Mouse (Mus musculus) embryonic stem cell, embryonic (primary cell): ENCODE data around the gene Dnm3.

ENCODE experiments used
- CTCF ChIA-PET, 4 experiments: fragments of 300-600 bp in 2 of 4; fragments of 350-600 bp in 2 of 4; sonication (Branson Sonifier 250); formaldehyde crosslinking; loops; one replicate each; lab custom pipeline; 2022; ENCODE audit warnings: inconsistent platforms in 2 of 4; lab: Charles Lee
- POLR2A ChIA-PET, 4 experiments: fragments of 300-600 bp in 2 of 4; fragments of 350-600 bp in 2 of 4; sonication (Branson Sonifier 250); formaldehyde crosslinking; loops; one replicate each; lab custom pipeline; 2022; ENCODE audit warnings: antibody characterized with exemption in 4 of 4, inconsistent platforms in 1 of 4; lab: Charles Lee

The Dnm3 gene

DNA sequence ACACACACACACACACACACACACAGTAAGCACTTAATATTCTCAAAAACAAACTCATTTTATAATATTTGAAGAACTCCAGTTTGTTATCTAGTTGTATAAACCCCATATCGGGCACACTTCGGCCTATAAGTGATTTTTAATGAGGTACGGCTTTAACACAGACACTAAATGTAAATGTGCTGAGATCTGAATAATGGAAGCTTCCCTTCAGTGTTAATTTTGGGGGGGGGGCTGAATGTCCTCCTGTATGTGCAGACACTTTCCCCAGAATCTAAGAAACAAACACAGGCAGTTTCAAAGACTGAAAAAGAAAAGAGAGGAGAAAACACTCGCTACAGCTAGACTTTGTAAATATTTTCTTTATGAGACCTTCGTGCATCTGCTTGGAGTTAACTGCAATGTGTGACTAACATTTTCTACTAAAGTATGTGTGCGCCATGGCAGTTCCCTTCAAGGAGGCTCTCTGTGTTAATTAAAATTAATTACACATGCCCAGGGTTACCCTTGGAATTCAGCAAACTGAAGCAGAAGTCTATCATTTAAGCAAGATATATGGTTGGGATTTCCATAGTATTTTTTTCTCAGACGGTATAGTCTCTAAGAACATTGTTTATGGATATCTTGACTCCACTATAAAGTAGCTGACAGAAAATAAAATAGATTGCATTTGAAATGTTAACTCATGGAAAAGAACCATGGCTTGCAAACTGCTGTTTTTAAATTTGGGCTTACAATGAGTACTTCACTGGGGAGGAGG lies 356.2 kb downstream of the Dnm3 start:
- ChIA-PET CTCF (no interaction called here), POLR2A (no interaction called here)

DNA sequence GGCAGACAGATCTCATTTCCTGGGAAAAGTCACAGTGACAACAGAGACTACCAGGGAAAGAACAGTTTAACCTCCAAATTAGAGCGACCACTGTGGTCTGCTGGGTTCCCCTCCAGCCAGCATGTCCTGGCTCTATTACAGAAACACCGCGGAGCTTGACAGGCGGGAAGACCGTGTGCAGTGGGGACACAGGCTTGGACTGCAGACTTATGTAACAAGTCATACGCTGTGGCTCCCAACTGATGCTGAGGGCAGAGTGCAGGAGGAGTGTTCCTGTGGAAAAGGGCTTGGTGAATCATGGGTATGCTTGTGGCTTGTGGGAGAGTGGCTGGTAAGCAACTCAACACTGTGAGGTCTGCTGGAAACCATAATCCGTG lies 368.4 kb downstream of the Dnm3 start:
- CTCF ChIA-PET = no interaction called here
- POLR2A ChIA-PET = interaction anchor here in 1 of 4 experiments (0.5 kb wide), 1 partner anchor 36 kb away, joined by 10 read pairs; no protein-coding TSS in a partner anchor

DNA sequence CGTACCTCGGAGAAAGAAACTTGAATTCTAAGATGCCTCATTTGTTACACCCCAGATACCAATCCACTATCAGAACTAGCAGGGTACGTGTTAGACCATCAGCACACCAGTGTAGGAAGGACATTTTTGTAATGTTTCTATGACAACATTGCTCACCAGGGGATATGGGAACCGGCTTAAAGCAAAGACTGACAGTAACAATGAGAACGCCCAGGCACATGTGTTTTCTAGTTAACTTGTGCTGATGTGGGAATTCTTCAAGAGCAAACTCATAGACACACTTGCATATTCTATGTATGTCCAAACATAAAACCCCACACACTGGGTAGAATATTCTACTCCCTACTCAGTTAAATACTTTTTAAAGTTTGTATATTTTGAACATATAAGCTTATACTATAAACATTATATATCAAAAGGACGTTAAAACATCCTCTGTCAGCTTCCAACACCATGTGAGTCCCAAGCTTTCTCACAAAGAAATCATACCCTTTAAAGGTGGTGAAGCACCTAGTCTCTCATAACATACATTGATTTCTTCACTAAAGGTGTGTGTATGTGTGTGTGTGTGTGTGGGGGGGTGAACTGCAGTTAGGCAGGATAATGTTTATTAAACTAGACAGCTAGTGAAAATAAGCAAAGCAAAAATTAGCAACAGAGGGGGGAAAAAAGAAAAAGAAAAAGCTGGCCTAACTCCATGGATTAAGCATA lies 369.0 kb downstream of the Dnm3 start:
- ChIA-PET POLR2A (interaction anchor here in 1 of 4 experiments (0.5 kb wide), 1 partner anchor 37 kb away, joined by 10 read pairs; no protein-coding TSS in a partner anchor), CTCF (no interaction called here)

GRCm38 (mm10) chr1:162108181-162108671 lies 369.6 kb downstream of the Dnm3 start:
- ChIA-PET CTCF (no interaction called here), POLR2A (no interaction called here)

- POLR2A ChIA-PET = no interaction called here
- CTCF ChIA-PET = interaction anchor here in 1 of 4 experiments (0.5 kb wide), 1 partner anchor 227 kb away, joined by 3 read pairs; no protein-coding TSS in a partner anchor
These were observed 370.7 kb downstream of the Dnm3 start for GRCm38 (mm10) chr1:162107011-162107606.

DNA sequence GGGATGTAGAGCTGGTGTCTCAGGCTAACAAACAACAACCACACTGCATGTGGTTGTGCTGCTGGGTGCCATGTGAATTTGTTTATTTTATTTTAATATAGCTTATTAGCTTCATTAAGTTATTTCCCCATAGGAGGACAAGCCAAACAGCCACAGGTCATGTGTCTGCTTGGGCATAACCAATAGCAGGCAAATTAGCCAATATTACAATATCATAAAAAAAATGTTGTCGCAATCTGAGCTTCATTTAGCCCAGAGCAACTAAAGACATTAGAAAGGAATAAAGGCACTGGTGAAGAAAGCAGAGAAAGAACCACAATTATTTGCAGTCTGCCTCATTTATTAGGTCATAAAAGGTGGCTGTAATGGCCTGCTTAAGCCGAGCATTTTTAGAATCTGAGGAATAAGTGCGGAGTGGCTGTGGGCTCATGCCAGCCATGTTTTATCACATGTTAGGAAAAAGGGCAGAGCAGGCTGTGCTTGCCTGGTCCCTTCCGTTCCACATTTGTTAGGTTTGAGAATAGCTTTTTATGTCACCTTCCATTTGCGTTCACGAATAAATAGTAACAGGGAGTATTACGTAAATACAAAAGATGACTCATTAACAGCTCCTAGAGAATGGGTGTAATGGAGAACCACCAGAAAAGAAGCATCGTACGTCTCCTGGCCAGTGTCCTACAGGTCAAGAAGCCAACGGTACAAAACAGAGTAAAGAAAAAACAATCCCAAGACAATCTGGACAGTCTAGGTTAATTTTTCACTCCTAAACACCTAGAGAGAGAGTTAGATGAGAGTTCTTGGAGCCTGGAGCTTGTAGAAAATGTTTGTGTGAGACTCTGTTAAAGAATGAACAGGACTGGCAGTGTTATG lies 376.6 kb downstream of the Dnm3 start:
- CTCF ChIA-PET = no interaction called here
- POLR2A ChIA-PET = no interaction called here

- CTCF ChIA-PET = no interaction called here
- POLR2A ChIA-PET = no interaction called here
These were observed 377.6 kb downstream of the Dnm3 start for GRCm38 (mm10) chr1:162100033-162100820.

- POLR2A ChIA-PET = no interaction called here
- CTCF ChIA-PET = no interaction called here
These were observed 378.6 kb downstream of the Dnm3 start for GRCm38 (mm10) chr1:162099203-162099602.

DNA sequence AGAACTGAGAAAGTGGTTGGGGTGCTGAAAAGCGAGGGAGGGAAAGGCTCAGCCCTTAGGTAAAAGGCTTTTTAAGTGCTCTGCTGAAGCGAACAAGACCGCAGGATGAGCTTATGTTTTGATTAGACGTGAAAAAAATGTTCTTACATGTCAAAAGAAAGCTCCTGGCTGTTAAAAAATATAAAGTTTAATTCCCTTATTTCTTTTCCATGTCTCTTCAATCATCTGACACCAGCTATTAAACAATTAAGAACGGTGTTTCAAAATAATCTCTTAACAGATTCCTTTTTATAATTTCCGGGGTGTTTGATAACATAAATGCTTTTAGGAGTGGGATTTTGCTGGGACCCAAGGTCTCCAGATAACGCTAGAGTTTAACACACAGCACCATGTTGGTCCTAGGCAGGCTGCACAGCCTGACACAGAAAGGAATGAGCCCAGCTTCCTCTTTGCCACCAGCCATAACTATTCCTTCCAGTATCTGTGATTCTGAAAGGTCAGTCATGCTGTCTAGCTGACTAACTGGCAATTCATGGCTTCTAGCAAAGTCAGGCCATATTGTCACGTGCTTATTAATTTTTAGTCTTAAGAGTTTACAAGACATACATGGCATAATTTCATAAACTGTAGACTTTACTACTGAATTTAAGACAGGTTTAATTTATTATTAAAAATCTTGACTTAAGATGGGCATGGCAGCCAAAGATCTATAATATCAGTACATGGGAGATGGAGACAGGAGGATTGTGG lies 383.1 kb downstream of the Dnm3 start:
- CTCF ChIA-PET = no interaction called here
- POLR2A ChIA-PET = interaction anchor here in 1 of 4 experiments (0.9 kb wide), 1 partner anchor 132 kb away, joined by 3 read pairs; no protein-coding TSS in a partner anchor

DNA sequence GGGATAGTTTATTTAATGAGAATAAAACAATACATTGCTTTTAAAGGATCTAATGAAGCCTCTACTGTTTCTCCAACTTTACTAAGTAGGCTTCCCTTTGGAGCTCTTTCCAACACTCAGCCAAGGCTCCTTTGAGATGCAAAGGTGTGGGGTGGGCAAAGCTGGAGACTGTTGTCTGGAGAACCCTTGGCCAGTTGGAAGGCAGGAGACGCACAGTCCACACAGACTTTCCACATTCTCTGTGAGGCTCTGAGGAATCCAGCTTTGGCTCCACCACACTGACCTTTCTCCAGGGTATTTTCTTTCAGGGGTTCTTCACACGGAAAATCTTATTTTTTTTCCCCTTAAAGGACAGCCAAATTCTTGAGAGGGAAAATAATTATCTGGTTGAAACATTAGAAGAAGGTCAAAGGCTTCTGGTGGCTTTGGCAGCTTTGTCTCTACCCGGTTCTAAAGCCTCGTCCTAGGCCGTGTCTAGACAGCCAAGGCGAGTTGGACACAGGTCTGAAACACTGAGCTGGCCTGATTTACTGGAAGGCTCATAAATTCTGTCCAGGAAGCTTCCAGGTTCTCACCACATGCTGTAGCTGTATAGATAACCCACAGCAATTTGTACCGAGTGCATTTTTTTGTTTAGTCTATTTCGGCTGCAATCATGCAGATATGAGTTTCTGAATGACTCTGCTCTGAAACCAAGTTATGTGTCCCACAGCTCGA lies 383.9 kb downstream of the Dnm3 start:
- ChIA-PET CTCF (interaction anchor here in 2 of 4 experiments (0.6 to 1.2 kb wide), 4 partner anchors 13 to 220 kb away, joined by 3 to 4 read pairs (median 4); no protein-coding TSS in a partner anchor), POLR2A (interaction anchor here in 1 of 4 experiments (0.7 to 0.9 kb wide), 2 partner anchors 30 to 132 kb away, joined by 3 read pairs; no protein-coding TSS in a partner anchor)

DNA sequence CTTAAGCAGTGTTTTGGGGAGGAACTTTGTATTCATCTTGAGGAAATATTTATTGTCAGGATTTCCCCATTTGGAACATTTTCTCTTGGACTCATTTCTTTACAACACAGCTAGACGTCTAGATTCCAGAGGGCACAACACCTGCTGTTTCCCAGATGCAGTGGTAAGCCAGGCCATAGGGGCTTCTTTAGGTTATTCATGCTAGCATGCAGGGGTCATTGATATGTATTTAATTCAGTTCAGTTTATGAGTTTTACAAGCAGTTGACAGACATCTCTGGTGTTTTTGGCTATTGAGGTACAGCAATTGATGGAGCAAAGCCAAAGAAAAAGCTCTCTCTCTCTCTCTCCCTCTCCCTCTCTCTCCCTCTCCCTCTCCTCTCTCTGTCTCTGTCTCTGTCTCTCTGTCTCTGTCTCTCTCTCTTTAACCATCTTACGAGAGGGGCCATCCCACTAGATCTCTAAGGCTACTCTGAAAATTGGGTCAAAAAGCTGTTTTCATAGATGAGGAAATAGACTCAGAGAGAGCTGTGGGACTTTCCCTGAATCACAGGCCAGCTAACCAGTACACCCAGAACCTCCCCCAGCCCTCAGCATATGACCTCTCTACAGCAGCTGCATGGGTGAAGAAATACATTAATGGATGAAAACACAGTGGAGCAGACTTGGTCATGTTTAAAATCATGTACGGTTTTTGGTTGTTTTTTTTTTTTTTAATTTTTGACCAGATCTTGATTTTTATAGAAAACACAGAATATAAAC lies 384.8 kb downstream of the Dnm3 start:
- POLR2A ChIA-PET = interaction anchor here in 1 of 4 experiments (0.7 kb wide), 1 partner anchor 31 kb away, joined by 3 read pairs; no protein-coding TSS in a partner anchor

GRCm38 (mm10) chr1:162092401-162092800 lies 385.4 kb downstream of the Dnm3 start:
- POLR2A ChIA-PET = no interaction called here
- CTCF ChIA-PET = interaction anchor here in 2 of 4 experiments (0.6 to 1.2 kb wide), 3 partner anchors 92 to 1575 kb away, joined by 3 to 4 read pairs (median 3); no protein-coding TSS in a partner anchor

More for the DNA sequence above, 384.8 kb downstream of the Dnm3 start:
- CTCF ChIA-PET = interaction anchor here in 2 of 4 experiments (0.6 to 1.2 kb wide), 4 partner anchors 12 to 221 kb away, joined by 3 to 4 read pairs (median 4); no protein-coding TSS in a partner anchor

GRCm38 (mm10) chr1:162083886-162084478 lies 393.9 kb downstream of the Dnm3 start:
- ChIA-PET POLR2A (no interaction called here), CTCF (no interaction called here)

DNA sequence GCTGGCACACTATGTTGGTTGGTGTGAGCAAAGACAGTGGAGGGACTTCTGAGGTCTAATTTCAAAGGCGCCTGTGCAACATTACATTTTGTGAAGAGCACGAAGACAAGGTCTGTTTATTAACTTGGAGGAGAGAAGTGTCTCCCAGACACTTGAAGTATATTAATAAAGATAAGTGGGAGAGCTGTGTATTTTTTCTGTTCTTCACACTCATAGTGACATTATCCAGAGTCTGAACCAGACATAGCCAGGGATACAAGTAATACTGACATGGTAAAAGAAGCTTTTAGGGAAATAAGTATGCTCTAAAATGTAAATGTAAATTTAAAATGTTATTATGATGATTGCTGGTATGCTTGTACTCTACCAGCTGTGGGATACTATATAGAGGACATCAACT lies 394.5 kb downstream of the Dnm3 start:
- CTCF ChIA-PET = no interaction called here
- POLR2A ChIA-PET = no interaction called here

- POLR2A ChIA-PET = no interaction called here
- CTCF ChIA-PET = no interaction called here
These were observed 395.1 kb downstream of the Dnm3 start for GRCm38 (mm10) chr1:162082711-162083110.
